Mouse (Mus musculus): ENCODE data around the gene Rilpl1.

DNA sequence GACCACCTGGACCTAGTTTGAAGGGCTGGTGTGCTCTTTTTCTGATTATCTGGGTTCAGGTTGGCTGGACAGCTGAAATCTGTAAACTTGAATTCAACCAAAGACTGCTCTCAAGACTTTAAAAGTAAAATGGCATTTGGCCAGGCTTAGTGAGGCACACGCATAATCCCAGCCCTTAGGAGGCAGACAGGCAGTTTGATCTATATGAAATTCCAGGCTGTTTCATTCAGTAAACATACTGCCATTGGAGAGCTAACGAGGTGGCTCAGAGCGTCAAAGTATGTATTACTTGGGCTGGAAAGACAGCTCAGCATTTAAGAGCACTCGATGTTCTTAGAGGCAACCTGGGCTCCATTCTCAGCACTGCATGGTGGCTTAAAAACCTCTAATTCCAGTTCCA lies 39.5 kb downstream of the Rilpl1 start:
- TF ChIP-seq CTCF (IDR thresholded peaks at IDR 0.05; ENCODE audit: extremely low read depth, insufficient read length, insufficient replicate concordance, low read depth, low read length) (no peak), POLR2A (IDR thresholded peaks at IDR 0.05; ENCODE audit: low read depth, low read length) (no peak)
